Mouse (Mus musculus): ENCODE results near the gene Rxfp4. TPM values are rescaled to one million over a fixed set of nuclear protein-coding genes. Genes with fewer than 3 reads are reported as not detected.

The Rxfp4 gene
- total RNA-seq, 2 experiments from 2014 or later = not detected

- 0 out of 2 replicates have a peak, but pooled peaks have one; percentile 7 for ATAC-seq (replicated peaks; ENCODE audit: poor library complexity)
Observed at GRCm38 (mm10) chr3:88630849-88631341, 22.0 kb downstream of the Rxfp4 start.

- no peak for ATAC-seq (replicated peaks; ENCODE audit: poor library complexity)
Observed at GRCm38 (mm10) chr3:88630018-88630417, 22.9 kb downstream of the Rxfp4 start.

GRCm38 (mm10) chr3:88629244-88629643 is 23.7 kb downstream of the Rxfp4 start:
- ATAC-seq (replicated peaks; ENCODE audit: poor library complexity) = no peak

- ATAC-seq (replicated peaks; ENCODE audit: poor library complexity) = no peak
Observed at GRCm38 (mm10) chr3:88628766-88629165, 24.2 kb downstream of the Rxfp4 start.

- ATAC-seq (replicated peaks; ENCODE audit: poor library complexity) = peak; percentile 24; the same call in 1 of the 2 replicates
Observed at GRCm38 (mm10) chr3:88627535-88627934, 25.4 kb downstream of the Rxfp4 start.

- peak; percentile 63 for ATAC-seq (replicated peaks; ENCODE audit: poor library complexity)
Observed at GRCm38 (mm10) chr3:88627114-88627513, 25.8 kb downstream of the Rxfp4 start.

GRCm38 (mm10) chr3:88626316-88626715 is 26.6 kb downstream of the Rxfp4 start:
- ATAC-seq (replicated peaks; ENCODE audit: poor library complexity) = no peak

GRCm38 (mm10) chr3:88625531-88625930 is 27.4 kb downstream of the Rxfp4 start:
- no peak for ATAC-seq (replicated peaks; ENCODE audit: poor library complexity)

- ATAC-seq (replicated peaks; ENCODE audit: poor library complexity) = no peak
Observed at GRCm38 (mm10) chr3:88624951-88625350, 28.0 kb downstream of the Rxfp4 start.

- ATAC-seq (replicated peaks; ENCODE audit: poor library complexity) = no peak
Observed at GRCm38 (mm10) chr3:88624324-88624723, 28.6 kb downstream of the Rxfp4 start.

- ATAC-seq (replicated peaks; ENCODE audit: poor library complexity) = peak; percentile 13; the same call in 1 of the 2 replicates
Observed at GRCm38 (mm10) chr3:88623346-88624135, 29.4 kb downstream of the Rxfp4 start.

GRCm38 (mm10) chr3:88622941-88623345 is 30.0 kb downstream of the Rxfp4 start:
- ATAC-seq (replicated peaks; ENCODE audit: poor library complexity) = peak; percentile 29

GRCm38 (mm10) chr3:88622113-88622940 is 30.6 kb downstream of the Rxfp4 start:
- ATAC-seq (replicated peaks; ENCODE audit: poor library complexity) = peak; percentile 11

GRCm38 (mm10) chr3:88621537-88622112 is 31.3 kb downstream of the Rxfp4 start:
- ATAC-seq (replicated peaks; ENCODE audit: poor library complexity) = no peak

GRCm38 (mm10) chr3:88620992-88621536 is 31.9 kb downstream of the Rxfp4 start:
- peak; percentile 63 for ATAC-seq (replicated peaks; ENCODE audit: poor library complexity)

- no peak for ATAC-seq (replicated peaks; ENCODE audit: poor library complexity)
Observed at GRCm38 (mm10) chr3:88620146-88620991, 32.6 kb downstream of the Rxfp4 start.

- no peak for ATAC-seq (replicated peaks; ENCODE audit: poor library complexity)
Observed at GRCm38 (mm10) chr3:88619113-88620097, 33.5 kb downstream of the Rxfp4 start.

- ATAC-seq (replicated peaks; ENCODE audit: poor library complexity) = peak; percentile 51
Observed at GRCm38 (mm10) chr3:88618074-88618871, 34.7 kb downstream of the Rxfp4 start.
